Mouse (Mus musculus) frontal cortex, postnatal 25 days (tissue): Measurements from ENCODE around the gene Smpd3.

ENCODE experiments used
- DNase-seq, 2 experiments: peaks; one replicate each; pipeline ENCODE4 v3.0.0; 2022; ENCODE audit warnings: low spot score in 2 of 2

The Smpd3 gene

DNA sequence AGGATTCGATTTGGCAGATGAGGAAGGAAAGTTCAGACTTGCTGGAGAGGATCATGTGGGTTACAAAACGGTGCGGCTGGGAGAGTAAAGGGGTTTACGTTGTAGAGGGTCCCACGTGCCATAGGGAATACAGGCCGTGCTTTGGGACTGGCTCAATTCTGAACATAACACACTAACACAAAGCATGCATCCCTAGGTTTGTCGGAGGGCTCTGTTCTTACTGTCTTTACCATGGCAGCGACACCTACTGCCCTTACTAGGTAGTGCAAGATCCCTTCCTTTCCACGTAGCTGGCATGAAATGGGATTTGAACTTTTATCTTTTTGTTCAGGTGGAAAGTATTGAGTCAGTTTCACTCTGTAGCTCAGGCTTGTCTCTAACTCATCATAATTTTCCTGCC is 111.2 kb downstream of the Smpd3 start:
- DNase-seq, result peak in 1 of 2 experiments; percentile 36

DNA sequence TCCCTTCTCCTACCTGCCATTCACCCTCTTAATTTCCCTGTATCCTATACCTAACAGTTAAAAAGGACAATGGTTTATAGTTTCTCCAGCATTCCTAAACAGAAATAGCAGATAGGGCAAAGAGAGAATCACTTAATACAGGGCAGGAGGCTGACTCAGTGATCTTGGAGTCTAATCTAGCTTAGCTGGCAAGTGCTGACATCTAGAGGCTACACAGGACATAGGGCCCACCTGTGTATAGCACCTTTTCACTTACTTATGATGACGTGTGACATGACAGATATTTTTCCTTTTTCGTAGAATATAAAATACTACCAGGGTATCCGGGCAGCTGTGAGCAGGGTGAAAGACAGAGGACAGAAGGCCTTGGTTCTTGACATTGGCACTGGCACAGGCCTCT is 118.2 kb downstream of the Smpd3 start:
- DNase-seq, result no peak

DNA sequence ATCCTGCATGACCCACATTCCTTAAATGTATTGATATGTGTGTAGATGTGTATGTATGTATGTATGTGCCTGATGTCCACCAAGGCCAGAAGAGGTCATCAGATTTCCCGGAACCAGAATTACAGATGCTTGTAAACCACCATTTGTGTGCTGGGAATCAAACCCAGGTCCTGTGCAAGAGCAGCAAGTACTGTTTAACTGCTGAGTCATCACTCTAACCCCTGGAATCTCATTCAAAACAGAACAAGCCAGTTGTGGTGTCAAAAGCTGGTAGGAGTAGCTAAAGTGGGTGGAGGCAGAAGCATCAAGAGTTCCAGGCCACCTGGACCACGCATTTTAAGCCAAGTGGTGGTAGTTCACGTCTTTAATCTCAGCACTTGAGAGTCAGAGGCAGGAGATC is 123.8 kb downstream of the Smpd3 start:
- no peak for DNase-seq

DNA sequence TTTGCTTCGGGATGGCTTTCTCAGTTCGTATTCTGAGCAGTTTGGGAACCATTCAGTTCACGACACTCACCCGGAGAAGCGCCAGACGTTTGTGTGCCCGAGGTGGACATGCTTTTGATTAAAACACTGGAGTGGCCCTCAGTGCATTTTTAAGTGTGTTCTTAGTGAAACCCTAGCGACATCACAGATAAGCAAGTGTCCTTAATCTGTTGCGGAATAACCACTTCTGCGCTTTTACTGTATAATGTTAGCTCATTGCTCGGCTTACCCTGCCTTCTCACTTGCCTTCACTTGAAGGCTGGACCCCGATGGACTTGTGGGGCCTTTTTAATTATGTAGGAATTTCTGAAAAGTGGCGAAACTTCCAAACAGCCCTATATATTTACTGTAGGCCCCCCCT is 126.4 kb downstream of the Smpd3 start:
- no peak for DNase-seq

DNA sequence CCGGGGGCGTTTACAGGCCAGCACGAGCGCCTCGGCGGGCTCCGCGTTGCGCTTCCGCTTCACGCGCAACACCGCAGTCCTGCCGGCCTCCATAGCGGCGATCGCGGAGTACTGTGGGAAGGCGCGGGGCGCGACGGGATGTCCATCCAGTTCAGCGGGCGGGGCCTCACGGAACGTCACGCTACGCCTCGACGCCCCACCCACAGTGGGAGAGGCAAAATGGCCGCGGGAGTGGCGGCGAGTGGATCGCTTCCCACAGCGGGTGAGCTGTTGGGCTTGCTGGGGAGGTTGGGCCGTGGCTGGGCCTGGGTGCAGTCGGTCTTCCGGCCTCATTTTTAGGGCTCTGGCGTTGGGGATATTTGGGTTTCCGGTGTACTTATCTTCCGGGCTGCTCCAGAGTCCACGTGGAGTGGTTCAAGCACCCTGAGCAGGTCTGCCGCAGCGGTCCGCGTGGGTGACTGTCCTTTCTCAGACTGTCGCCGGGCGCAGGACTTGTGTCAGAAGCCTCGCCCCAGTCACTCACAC is 126.9 kb downstream of the Smpd3 start, which contains the start of the genes Slc7a6os and Prmt7:
Gene Slc7a6os (minus strand): TSS at position 115 of the 525 bp plus-strand sequence.
Gene Prmt7 (plus strand): TSS at position 116 of the 525 bp plus-strand sequence.
- peak; percentile 92 to 94 for DNase-seq

DNA sequence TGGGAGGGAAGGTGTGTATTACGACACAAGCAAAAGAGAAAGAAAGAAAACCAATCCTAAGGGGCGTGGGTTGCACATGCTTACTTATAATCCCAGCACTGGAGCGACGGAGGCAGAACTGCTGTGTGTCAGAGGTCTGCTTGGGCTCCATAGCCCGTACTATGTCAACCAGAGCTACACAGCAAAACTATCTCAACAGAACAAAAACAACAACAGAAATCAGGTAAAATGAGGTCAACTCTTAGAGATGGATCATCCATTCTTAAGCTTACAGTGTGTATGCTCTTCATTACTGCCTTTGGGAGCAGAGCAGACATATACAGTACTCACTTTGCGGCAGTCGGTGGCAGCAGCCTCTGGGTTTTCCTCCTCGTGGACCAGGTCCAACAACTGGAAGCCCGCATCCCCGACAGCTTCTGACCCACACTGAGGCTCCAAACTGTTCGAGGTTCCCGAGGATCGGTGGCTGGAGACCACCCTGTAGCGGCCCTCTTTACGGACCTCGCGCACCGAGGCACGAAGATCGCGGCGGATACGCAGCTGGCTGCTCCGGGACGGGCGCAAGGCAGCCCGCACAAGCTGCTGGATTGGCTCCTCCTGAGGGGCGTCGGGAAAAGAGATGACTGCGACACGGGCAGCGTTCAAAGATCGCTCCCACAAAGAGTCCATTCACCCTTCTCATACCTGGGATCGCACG is 127.6 kb downstream of the Smpd3 start:
- DNase-seq, result no peak
